In genomic region chr5:148927717-148928223, GRCm38 (mm10) we compare ENCODE assay signal across 8 mouse cellular contexts. TPM values are rescaled to one million over a fixed set of nuclear protein-coding genes. Genes with fewer than 3 reads are reported as not detected.
DNase-seq lines count a peak whose midpoint lies in the region; ATAC-seq and TF ChIP-seq lines count a peak whose summit lies in the region.

No protein-coding gene starts in this region.

- no peaks in the 10 kb centered on the region for H3K27me3 ChIP-seq in kidney, embryonic 16.5 days (ENCODE audit: insufficient read depth, low read length)
- no peaks in the 10 kb centered on the region for H3K27me3 ChIP-seq in embryonic facial prominence, embryonic 12.5 days
- no peaks in the 10 kb centered on the region for H3K27me3 ChIP-seq in hindbrain, postnatal 0 days (ENCODE audit: insufficient read depth, low read length)
- H3K27me3 ChIP-seq in midbrain, postnatal 0 days (ENCODE audit: insufficient read depth, low read length): no peaks in the 10 kb centered on the region

- WGBS in kidney, embryonic 16.5 days: 24% methylated on average over 5 of the region's 5 CpGs
- 53% methylated on average over 5 of the region's 5 CpGs for WGBS in embryonic facial prominence, embryonic 12.5 days
- 40% methylated on average over 5 of the region's 5 CpGs for WGBS in hindbrain, postnatal 0 days
- WGBS in midbrain, postnatal 0 days: 33% methylated on average over 5 of the region's 5 CpGs

- H3K9me3 ChIP-seq in kidney, embryonic 16.5 days (ENCODE audit: low read length): no peaks in the 10 kb centered on the region
- H3K9me3 ChIP-seq in embryonic facial prominence, embryonic 12.5 days: no peaks in the 10 kb centered on the region
- H3K9me3 ChIP-seq in hindbrain, postnatal 0 days (ENCODE audit: low read length): no peaks in the 10 kb centered on the region
- H3K9me3 ChIP-seq in midbrain, postnatal 0 days (ENCODE audit: low read length): no peaks in the 10 kb centered on the region

- H3K4me3 ChIP-seq in kidney, embryonic 16.5 days (ENCODE audit: low read length): peak overlapping the region; percentile 85
- peak overlapping the region; percentile 72 for H3K4me3 ChIP-seq in embryonic facial prominence, embryonic 12.5 days
- H3K4me3 ChIP-seq in hindbrain, postnatal 0 days (ENCODE audit: low read length): peak overlapping the region; percentile 82
- peak overlapping the region; percentile 74 for H3K4me3 ChIP-seq in midbrain, postnatal 0 days (ENCODE audit: low read depth, low read length)

- H3K4me1 ChIP-seq in kidney, embryonic 16.5 days (ENCODE audit: insufficient read depth, low read length): peaks cover 28% of the 10 kb centered on the region
- peaks cover 7% of the 10 kb centered on the region; the same call in 1 of the 2 replicates for H3K4me1 ChIP-seq in embryonic facial prominence, embryonic 12.5 days
- H3K4me1 ChIP-seq in hindbrain, postnatal 0 days (ENCODE audit: insufficient read depth, low read length): no peaks in the 10 kb centered on the region
- no peaks in the 10 kb centered on the region for H3K4me1 ChIP-seq in midbrain, postnatal 0 days (ENCODE audit: insufficient read depth, low read length)

- no peak for DNase-seq in kidney, adult 18-20 months
- DNase-seq in hindbrain, postnatal 0 days (ENCODE audit: low spot score): peak; percentile 20
- DNase-seq in midbrain, postnatal 0 days (ENCODE audit: low spot score): no peak
- no peak for DNase-seq in embryo, embryonic 11 days
- DNase-seq in urinary bladder, adult 2 months (ENCODE audit: low spot score): no peak

- H3K4me2 ChIP-seq in kidney, embryonic 16.5 days (replicated peaks; ENCODE audit: low read depth, low read length): peak overlapping the region; percentile 57
- peak overlapping the region; percentile 81 for H3K4me2 ChIP-seq in embryonic facial prominence, embryonic 12.5 days (replicated peaks)
- peak overlapping the region; percentile 60 for H3K4me2 ChIP-seq in hindbrain, postnatal 0 days (ENCODE audit: low read depth, low read length)
- H3K4me2 ChIP-seq in midbrain, postnatal 0 days (ENCODE audit: low read depth, low read length, poor library complexity, severe bottlenecking): peak overlapping the region; percentile 52

- H3K36me3 ChIP-seq in kidney, embryonic 16.5 days (ENCODE audit: insufficient read depth, low read length): no peaks in the 10 kb centered on the region; the same call in 1 of the 2 replicates
- H3K36me3 ChIP-seq in embryonic facial prominence, embryonic 12.5 days: peaks cover 11% of the 10 kb centered on the region; the same call in 1 of the 2 replicates
- H3K36me3 ChIP-seq in hindbrain, postnatal 0 days (ENCODE audit: insufficient read depth, low read length): no peaks in the 10 kb centered on the region
- 0 out of 2 replicates have a peak, but pooled peaks cover 3% of the 10 kb centered on the region for H3K36me3 ChIP-seq in midbrain, postnatal 0 days (ENCODE audit: insufficient read depth, low read length)

- ATAC-seq in kidney, embryonic 16.5 days (ENCODE audit: low FRiP score, low TSS enrichment): no peak
- ATAC-seq in embryonic facial prominence, embryonic 12.5 days (ENCODE audit: insufficient number of reproducible peaks, insufficient read depth, low FRiP score, low TSS enrichment): no peak
- no peak for ATAC-seq in hindbrain, postnatal 0 days
- no peak for ATAC-seq in midbrain, postnatal 0 days (ENCODE audit: low FRiP score)
- ATAC-seq in inflammation-experienced regulatory T-cells, adult 6 months: no peak

- no peak; the same call in 1 of the 2 replicates for TF ChIP-seq CTCF in hindbrain, postnatal 0 days (IDR thresholded peaks at IDR 0.05; ENCODE audit: low read depth)
- no peak; the same call in 1 of the 2 replicates for TF ChIP-seq CTCF in midbrain, postnatal 0 days (IDR thresholded peaks at IDR 0.05)

- peak overlapping the region; percentile 93 for H3K27ac ChIP-seq in kidney, embryonic 16.5 days (ENCODE audit: low read length)
- H3K27ac ChIP-seq in embryonic facial prominence, embryonic 12.5 days: peak overlapping the region; percentile 94
- peak overlapping the region; percentile 99 for H3K27ac ChIP-seq in hindbrain, postnatal 0 days
- peak overlapping the region; percentile 99 for H3K27ac ChIP-seq in midbrain, postnatal 0 days (ENCODE audit: low read depth, low read length)

- peak overlapping the region; percentile 85 for H3K9ac ChIP-seq in kidney, embryonic 16.5 days (replicated peaks; ENCODE audit: low read length)
- H3K9ac ChIP-seq in embryonic facial prominence, embryonic 12.5 days: peak overlapping the region; percentile 82
- peak overlapping the region; percentile 86 for H3K9ac ChIP-seq in hindbrain, postnatal 0 days (replicated peaks; ENCODE audit: low read length)
- peak overlapping the region; percentile 87; the same call in 1 of the 2 replicates for H3K9ac ChIP-seq in midbrain, postnatal 0 days (replicated peaks; ENCODE audit: low read length, poor library complexity, severe bottlenecking)

RNA-seq across cellular contexts. Expression of gene Katnal1, which starts 1.4 kb away (rescaled TPM):
- 10.0 and 12.9 TPM in 2 replicates for polyA plus RNA-seq in kidney, embryonic 16.5 days (2015; fragmentation: Nextera tagmentation; extraction: Ambion mirVana)
- 25.4 and 25.7 TPM in 2 replicates for polyA plus RNA-seq in embryonic facial prominence, embryonic 12.5 days (2016; fragmentation: Nextera tagmentation; extraction: Ambion mirVana)
- total RNA-seq in hindbrain, postnatal 0 days (2014; rRNA removed): 33.7 and 34.3 TPM in 2 replicates
- polyA plus RNA-seq in hindbrain, postnatal 0 days (2015; fragmentation: Nextera tagmentation; extraction: Ambion mirVana): 23.8 and 28.1 TPM in 2 replicates
- 38.0 and 51.1 TPM in 2 replicates for total RNA-seq in midbrain, postnatal 0 days (2014; rRNA removed)
- polyA plus RNA-seq in midbrain, postnatal 0 days (2015; fragmentation: Nextera tagmentation; extraction: Ambion mirVana): 23.6 and 31.4 TPM in 2 replicates
- polyA plus RNA-seq in inflammation-experienced regulatory T-cells, adult 6 months (2017; shearing (Covaris generic)): 1 to 10 TPM; 2.1 to 3.7 (median 3.7) TPM
- 6.3 and 7.8 TPM in 2 replicates for polyA plus RNA-seq in urinary bladder, adult 2 months (2012; rRNA removed)
